Mouse (Mus musculus) embryonic fibroblast, embryonic 13.5 days (primary cell): ENCODE data around the gene Acsm1.

Experiments used
- CTCF ChIP-seq: IDR thresholded peaks from 2 replicates; pipeline ENCODE4 v1.5.1; 2011; ENCODE audit warnings: mild to moderate bottlenecking, control low read depth, low read length, moderate library complexity, borderline replicate concordance; ENCODE audit not compliant: insufficient read depth
- POLR2A ChIP-seq: IDR thresholded peaks from 2 replicates; pipeline ENCODE4 v1.6.1; 2011; ENCODE audit warnings: low read depth, mild to moderate bottlenecking, control low read depth, low read length, moderate library complexity

GRCm38 (mm10) chr7:119561441-119561840, 45.4 kb upstream of the Acsm1 start:
- TF ChIP-seq POLR2A (no peak), CTCF (no peak)
